29 mouse cellular contexts compared by ENCODE assay signal in the genomic region with DNA sequence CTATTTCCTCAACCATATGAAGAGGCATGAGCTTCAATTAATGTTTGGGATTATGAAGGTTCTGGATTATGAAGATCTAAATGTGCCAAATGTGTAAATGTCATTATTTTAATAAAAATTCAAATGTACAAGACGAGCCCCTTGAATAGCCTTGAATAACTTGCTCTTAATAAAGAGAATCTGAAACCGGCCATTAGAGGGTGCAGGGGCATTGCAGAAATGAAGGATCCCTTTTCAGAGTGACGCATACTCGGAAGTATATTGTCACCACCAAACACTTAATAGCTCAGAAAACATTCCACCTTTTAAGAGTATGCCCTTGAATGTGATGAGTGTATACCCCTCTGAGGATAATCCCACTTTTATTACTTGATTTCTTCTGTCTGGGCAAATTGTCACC. TPM values are rescaled to one million over a fixed set of nuclear protein-coding genes. Genes with fewer than 3 reads are reported as not detected.
DNase-seq lines count a peak whose midpoint lies in the region; ATAC-seq and TF ChIP-seq lines count a peak whose summit lies in the region.
"Had no signal": no experiment of that assay in that cellular context is flagged by ENCODE, and none has a peak within 500 bp of the region (broad histone marks: within the 10 kb centered on the region; RNA-seq: fewer than 3 reads in every experiment).

No protein-coding gene starts in this region.

- H3K27me3 ChIP-seq in hindbrain, embryonic 14.5 days (ENCODE audit: control insufficient read depth, insufficient read depth, low read length) = no peaks in the 10 kb centered on the region
- no peaks in the 10 kb centered on the region for H3K27me3 ChIP-seq in hindbrain, embryonic 12.5 days
- no peaks in the 10 kb centered on the region for H3K27me3 ChIP-seq in liver, embryonic 11.5 days (replicated peaks; ENCODE audit: control insufficient read depth, insufficient read depth, low read length)
- H3K27me3 ChIP-seq: embryonic facial prominence, embryonic 13.5 days; forebrain, embryonic 15.5 days; heart, embryonic 12.5 days; limb, embryonic 13.5 days; liver, embryonic 13.5 days; stomach, embryonic 15.5 days had no signal

- no peaks in the 10 kb centered on the region for H3K36me3 ChIP-seq in hindbrain, embryonic 14.5 days (replicated peaks; ENCODE audit: control insufficient read depth, insufficient read depth)
- H3K36me3 ChIP-seq in hindbrain, embryonic 12.5 days = no peaks in the 10 kb centered on the region
- no peaks in the 10 kb centered on the region for H3K36me3 ChIP-seq in liver, embryonic 11.5 days (ENCODE audit: control insufficient read depth, insufficient read depth, low read length)
- H3K36me3 ChIP-seq: embryonic facial prominence, embryonic 13.5 days; forebrain, embryonic 15.5 days; heart, embryonic 12.5 days; hindbrain, embryonic 10.5 days; limb, embryonic 13.5 days; liver, embryonic 13.5 days; stomach, embryonic 15.5 days had no signal

- H3K27ac ChIP-seq in hindbrain, embryonic 14.5 days = no peak overlapping the region
- no peak overlapping the region for H3K27ac ChIP-seq in hindbrain, embryonic 12.5 days
- no peak overlapping the region for H3K27ac ChIP-seq in left cerebral cortex, adult 2 months
- no peak overlapping the region for H3K27ac ChIP-seq in liver, embryonic 11.5 days (ENCODE audit: low read depth, low read length)
- H3K27ac ChIP-seq: embryonic facial prominence, embryonic 13.5 days; forebrain, embryonic 15.5 days; hindbrain, embryonic 10.5 days; limb, embryonic 13.5 days; liver, embryonic 13.5 days; stomach, embryonic 15.5 days had no signal

- no peaks in the 10 kb centered on the region for H3K9me3 ChIP-seq in hindbrain, embryonic 14.5 days (ENCODE audit: control insufficient read depth, low read length)
- no peaks in the 10 kb centered on the region for H3K9me3 ChIP-seq in hindbrain, embryonic 12.5 days (replicated peaks)
- H3K9me3 ChIP-seq in liver, embryonic 11.5 days (ENCODE audit: control insufficient read depth, low read length) = no peaks in the 10 kb centered on the region
- H3K9me3 ChIP-seq: embryonic facial prominence, embryonic 13.5 days; forebrain, embryonic 15.5 days; heart, embryonic 12.5 days; hindbrain, embryonic 10.5 days; limb, embryonic 13.5 days; liver, embryonic 13.5 days; stomach, embryonic 15.5 days had no signal

- H3K4me1 ChIP-seq in hindbrain, embryonic 14.5 days (replicated peaks; ENCODE audit: control insufficient read depth, insufficient read depth, low read length) = no peaks in the 10 kb centered on the region
- H3K4me1 ChIP-seq in hindbrain, embryonic 12.5 days = no peaks in the 10 kb centered on the region
- H3K4me1 ChIP-seq in liver, embryonic 11.5 days (replicated peaks; ENCODE audit: control insufficient read depth, insufficient read depth, low read length) = no peaks in the 10 kb centered on the region
- H3K4me1 ChIP-seq: embryonic facial prominence, embryonic 13.5 days; forebrain, embryonic 15.5 days; heart, embryonic 12.5 days; hindbrain, embryonic 10.5 days; limb, embryonic 13.5 days; liver, embryonic 13.5 days; stomach, embryonic 15.5 days had no signal

- ATAC-seq in hindbrain, embryonic 14.5 days (ENCODE audit: low FRiP score) = no peak
- ATAC-seq in hindbrain, embryonic 12.5 days (ENCODE audit: low FRiP score) = no peak
- no peak for ATAC-seq in liver, embryonic 11.5 days (replicated peaks; ENCODE audit: low FRiP score)
- ATAC-seq: forebrain, embryonic 15.5 days; inflammation-experienced regulatory T-cells, adult 6 months had no signal

- TF ChIP-seq POLR2A in brain, embryonic 14.5 days (IDR thresholded peaks at IDR 0.05; ENCODE audit: borderline replicate concordance, extremely low read depth, insufficient read depth, insufficient read length, poor library complexity, severe bottlenecking) = no peak

- intact Hi-C loops in left cerebral cortex, adult 2 months (cut with DNase I) = no loop called here
- intact Hi-C loops in left cerebral cortex, postnatal 10 days (cut with DNase I) = no loop called here

- H3K9ac ChIP-seq in hindbrain, embryonic 14.5 days = no peak overlapping the region
- no peak overlapping the region for H3K9ac ChIP-seq in hindbrain, embryonic 12.5 days
- no peak overlapping the region for H3K9ac ChIP-seq in liver, embryonic 11.5 days (ENCODE audit: low read depth, low read length)
- H3K9ac ChIP-seq: embryonic facial prominence, embryonic 13.5 days; forebrain, embryonic 15.5 days; heart, embryonic 12.5 days; limb, embryonic 13.5 days; liver, embryonic 13.5 days; stomach, embryonic 15.5 days had no signal

- no peak overlapping the region for H3K4me3 ChIP-seq in hindbrain, embryonic 14.5 days (replicated peaks; ENCODE audit: low read length)
- H3K4me3 ChIP-seq in hindbrain, embryonic 12.5 days = no peak overlapping the region
- H3K4me3 ChIP-seq in left cerebral cortex, adult 2 months = no peak overlapping the region
- no peak overlapping the region for H3K4me3 ChIP-seq in liver, embryonic 11.5 days (ENCODE audit: low read depth, low read length)
- H3K4me3 ChIP-seq: embryonic facial prominence, embryonic 13.5 days; forebrain, embryonic 15.5 days; heart, embryonic 12.5 days; hindbrain, embryonic 10.5 days; limb, embryonic 13.5 days; liver, embryonic 13.5 days; stomach, embryonic 15.5 days had no signal

- WGBS in hindbrain, embryonic 14.5 days = 58% methylated on average over 4 of the region's 4 CpGs
- 75% methylated on average over 4 of the region's 4 CpGs for WGBS in hindbrain, embryonic 12.5 days
- 79% methylated on average over 4 of the region's 4 CpGs for WGBS in liver, embryonic 11.5 days

- no peak overlapping the region for H3K4me2 ChIP-seq in hindbrain, embryonic 14.5 days (replicated peaks)
- no peak overlapping the region for H3K4me2 ChIP-seq in hindbrain, embryonic 12.5 days (replicated peaks)
- H3K4me2 ChIP-seq in liver, embryonic 11.5 days = no peak overlapping the region
- H3K4me2 ChIP-seq: embryonic facial prominence, embryonic 13.5 days; forebrain, embryonic 15.5 days; heart, embryonic 12.5 days; limb, embryonic 13.5 days; liver, embryonic 13.5 days; stomach, embryonic 15.5 days had no signal

- peak; percentile 20 for TF ChIP-seq CTCF in left cerebral cortex, adult 2 months (IDR thresholded peaks at IDR 0.05)
- no peak; the same call in 1 of the 2 replicates for TF ChIP-seq CTCF in brain, embryonic 14.5 days (IDR thresholded peaks at IDR 0.05; ENCODE audit: borderline replicate concordance, extremely low read depth, insufficient read depth, insufficient read length)

- DNase-seq in hindbrain, embryonic 14.5 days (ENCODE audit: low spot score) = peak; percentile 56
- no peak for DNase-seq in left cerebral cortex, adult 2 months (ENCODE audit: extremely low spot score in 1 of 2, low spot score in 2 of 2)
- DNase-seq in left cerebral cortex, postnatal 10 days (ENCODE audit: extremely low spot score in 1 of 2, low spot score in 2 of 2) = no peak
- DNase-seq in NIH3T3 (ENCODE audit: low read depth) = peak; percentile 24
- peak; percentile 63 for DNase-seq in brain, embryonic 14.5 days (ENCODE audit: low read depth)
- no peak for DNase-seq in liver, embryonic 11.5 days (ENCODE audit: low spot score)
- DNase-seq: adrenal gland, postnatal 10 days; cerebellum, adult 11 months; cerebellum, postnatal 25 days; gastrocnemius, postnatal 25 days; heart, adult 18-20 months; heart, postnatal 10 days; kidney, adult 9 months; kidney, postnatal 36 days; liver, embryonic 13.5 days; lung, adult 2 months; lung, postnatal 4 days; thymus, adult 18-20 months; thymus, postnatal 4 days had no signal

RNA-seq across cellular contexts. Expression of a gene that starts 40.1 kb away (rescaled TPM):
- polyA plus RNA-seq in hindbrain, embryonic 14.5 days (2014; fragmentation: Nextera tagmentation; extraction: Ambion mirVana) = 6.0 TPM in 2 replicates
- polyA plus RNA-seq in hindbrain, embryonic 12.5 days (2016; fragmentation: Nextera tagmentation; extraction: Ambion mirVana) = 5.8 and 6.5 TPM in 2 replicates
- 10 to 100 TPM in 1 of 2 experiments, 1 to 10 TPM in 1; 10.0 to 11.8 TPM for total RNA-seq in left cerebral cortex, adult 2 months (2021)
- 1 to 10 TPM; 6.5 to 7.4 TPM for total RNA-seq in left cerebral cortex, postnatal 10 days (2021)
- 2.4 and 3.8 TPM in 2 replicates for polyA plus RNA-seq in brain, embryonic 14.5 days (2012; rRNA removed)
- polyA plus RNA-seq in liver, embryonic 11.5 days (2014; fragmentation: Nextera tagmentation; extraction: Ambion mirVana) = 8.1 and 11.5 TPM in 2 replicates
- total RNA-seq: MEL; neutrophil, adult 5-6 weeks had no signal

Comparison
In these comparisons a context has a peak if more than half of its experiments do, and no peak if none do; other contexts are left out.
1. DNase-seq: peak in hindbrain, embryonic 14.5 days (single experiment), NIH3T3 (single experiment) and brain, embryonic 14.5 days (single experiment); none in left cerebral cortex, adult 2 months (0 of 2), left cerebral cortex, postnatal 10 days (0 of 2) and liver, embryonic 11.5 days (single experiment).